Mouse (Mus musculus): Measurements from ENCODE around the gene Gm29133. TPM values are rescaled to one million over a fixed set of nuclear protein-coding genes. Genes with fewer than 3 reads are reported as not detected.

Gene Gm29133
- polyA plus RNA-seq, 2 experiments = not detected

DNA sequence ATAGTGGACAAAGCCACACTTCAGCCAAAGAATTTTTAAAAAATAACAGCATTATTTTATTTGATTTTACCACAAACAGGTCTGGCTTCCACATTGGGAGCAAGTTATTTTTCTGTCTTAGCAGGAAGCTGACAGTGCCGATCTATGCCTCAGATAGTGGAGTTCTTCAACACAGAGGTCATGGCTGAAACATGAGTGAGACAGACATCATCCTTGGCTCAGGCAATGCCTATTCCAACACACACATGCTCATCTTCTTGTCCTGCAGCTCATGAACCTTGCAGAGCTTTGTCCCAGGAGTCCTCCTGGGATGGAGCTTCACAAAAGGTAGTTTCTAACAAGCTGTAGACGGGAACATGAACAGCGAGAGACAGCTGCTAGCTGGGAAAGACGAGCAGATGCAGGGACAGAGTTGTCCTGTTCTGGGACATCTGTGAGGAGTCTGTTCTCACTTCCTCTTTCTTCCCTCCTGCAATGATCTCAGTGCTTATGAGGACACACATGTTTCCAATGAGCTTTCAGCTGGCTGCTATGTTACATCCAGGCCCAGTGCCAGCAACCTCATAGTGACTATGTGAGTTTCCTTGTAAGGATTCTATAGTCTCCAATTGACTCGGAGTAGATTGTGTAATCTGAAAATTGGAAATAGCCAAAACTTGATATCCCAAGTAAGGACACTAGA lies 87.4 kb downstream of the Gm29133 start:
- ATAC-seq (ENCODE audit: insufficient read depth) (no peak), DNase-seq (ENCODE audit: low read depth in 3 of 3, low spot score in 3 of 3) (no peak)
- TF ChIP-seq EP300 (IDR thresholded peaks at IDR 0.05; ENCODE audit: low read depth) (no peak), CTCF (IDR thresholded peaks at IDR 0.05; ENCODE audit: low read depth) (no peak)
- Histone ChIP-seq H3K9me3 (ENCODE audit: control insufficient read depth, low read length) (no peaks in the 10 kb centered on the region), H3K27ac (no peak overlapping the region), H3K36me3 (replicated peaks; ENCODE audit: control insufficient read depth, insufficient read depth, low read depth) (no peaks in the 10 kb centered on the region), H3K9ac (replicated peaks) (no peak overlapping the region), H3K4me1 (replicated peaks; ENCODE audit: control insufficient read depth in 2 of 2, insufficient read depth in 2 of 2, low read length in 1 of 2) (no peaks in the 10 kb centered on the region), H3K4me2 (ENCODE audit: low read depth) (no peak overlapping the region), H3K4me3 (ENCODE audit: insufficient read depth in 1 of 2, low read depth in 2 of 2, low read length in 2 of 2) (no peak overlapping the region), H3K27me3 (ENCODE audit: control insufficient read depth, insufficient read depth, low read length) (no peaks in the 10 kb centered on the region)
- 54% methylated on average over 5 of the region's 5 CpGs for WGBS (ENCODE audit: insufficient replicate concordance)

Other genes starting within 250 kb of the Gm29133 start
- gene Pdcd10, start 191.3 kb upstream of the Gm29133 start, polyA plus RNA-seq (2012; rRNA removed) = 10.7 and 19.4 TPM in 2 replicates
- 69.7 and 72.5 TPM in 2 replicates for gene Pdcd10, start 191.3 kb upstream of the Gm29133 start, polyA plus RNA-seq (2014; fragmentation: Nextera tagmentation; extraction: Ambion mirVana)
- 0.11 and 0.15 TPM in 2 replicates for gene Serpini1, start 190.7 kb upstream of the Gm29133 start, polyA plus RNA-seq (2012; rRNA removed)
- gene Serpini1, start 190.7 kb upstream of the Gm29133 start, polyA plus RNA-seq (2014; fragmentation: Nextera tagmentation; extraction: Ambion mirVana) = 0.13 and 0.50 TPM in 2 replicates
- 15.2 and 18.8 TPM in 2 replicates for gene Golim4, start 208.8 kb downstream of the Gm29133 start, polyA plus RNA-seq (2012; rRNA removed)
- gene Golim4, start 208.8 kb downstream of the Gm29133 start, polyA plus RNA-seq (2014; fragmentation: Nextera tagmentation; extraction: Ambion mirVana) = 12.5 and 14.4 TPM in 2 replicates

Measured in liver, embryonic 14.5 days (tissue).